Mouse (Mus musculus) heart, embryonic 16.5 days (tissue): Measurements from ENCODE around the gene Tbc1d10c. TPM values are rescaled to one million over a fixed set of nuclear protein-coding genes. Genes with fewer than 3 reads are reported as not detected.
A peak's percentile ranks its signal among the peaks of the same experiment; 100 is the strongest.

Experiments used
- ATAC-seq: fragments of 200-750 bp; cut with Nextera tagmentation; replicated peaks from 2 replicates; pipeline ENCODE4 v1.8.0; 2017; ENCODE audit warnings: moderate number of reproducible peaks; ENCODE audit not compliant: insufficient read depth, low FRiP score; ENCODE audit errors: extremely low read depth
- H3K27ac ChIP-seq: fragments of 300-500 bp; sonication (generic); 2 replicates; pipeline ENCODE4 v1.5.1; 2014; ENCODE audit warnings: mild to moderate bottlenecking, low read length, control low read depth, moderate library complexity
- H3K27me3 ChIP-seq: fragments of 300-500 bp; sonication (generic); 2 replicates; pipeline ENCODE4 v1.6.1; 2014; ENCODE audit warnings: low read length, mixed read lengths; ENCODE audit not compliant: control insufficient read depth, insufficient read depth
- H3K36me3 ChIP-seq: fragments of 300-500 bp; sonication (generic); 2 replicates; pipeline ENCODE4 v1.6.1; 2014; ENCODE audit not compliant: control insufficient read depth, insufficient read depth
- H3K4me1 ChIP-seq: fragments of 300-500 bp; sonication (generic); 2 replicates; pipeline ENCODE4 v1.6.1; 2014; ENCODE audit warnings: low read length, mixed read lengths; ENCODE audit not compliant: control insufficient read depth, insufficient read depth
- H3K4me2 ChIP-seq: fragments of 300-500 bp; sonication (generic); 2 replicates; pipeline ENCODE4 v1.6.1; 2014; ENCODE audit warnings: low read depth, mild to moderate bottlenecking, control low read depth, low read length
- H3K4me3 ChIP-seq: fragments of 300-500 bp; sonication (generic); 2 replicates; pipeline ENCODE4 v1.5.1; 2014; ENCODE audit warnings: mild to moderate bottlenecking, control low read depth, low read length
- H3K9ac ChIP-seq: fragments of 300-500 bp; sonication (generic); 2 replicates; pipeline ENCODE4 v1.6.1; 2014; ENCODE audit warnings: low read length, control low read depth
- H3K9me3 ChIP-seq: fragments of 300-500 bp; sonication (generic); replicated peaks from 2 replicates; pipeline ENCODE4 v1.6.1; 2016; ENCODE audit warnings: low read length; ENCODE audit not compliant: control insufficient read depth
- WGBS: fragments of 180-500 bp; shearing (Covaris S2); extraction: QIAGEN DNeasy Blood & Tissue Kit; methylation state at CpG from one replicate; pipeline ENCODE4 v1.1.7; 2014; 5-methylcytosine and 5-hydroxymethylcytosine counted together
- polyA plus RNA-seq: library from polyadenylated mRNA; unstranded; fragments of >200 nt; fragmentation: Nextera tagmentation; extraction: Ambion mirVana; gene quantifications from 2 replicates; pipeline ENCODE4 v1.2.1, GENCODE M21; 2015

Gene Tbc1d10c
- polyA plus RNA-seq, 1 experiment from 2014 or later = 26.5 TPM

GRCm38 (mm10) chr19:4228891-4229290 lies 37.8 kb upstream of the Tbc1d10c start:
- Histone ChIP-seq H3K27ac (no peak overlapping the region), H3K9me3 (no peaks in the 10 kb centered on the region), H3K4me2 (no peak overlapping the region), H3K9ac (no peak overlapping the region), H3K27me3 (peaks cover 5% of the 10 kb centered on the region; the same call in 1 of the 2 replicates), H3K36me3 (no peaks in the 10 kb centered on the region), H3K4me1 (peaks cover 8% of the 10 kb centered on the region), H3K4me3 (no peak overlapping the region)
- ATAC-seq = no peak
- WGBS = 71% methylated on average over 4 of the region's 4 CpGs

GRCm38 (mm10) chr19:4227894-4228678 lies 37.0 kb upstream of the Tbc1d10c start:
- H3K4me1 ChIP-seq = peaks cover 8% of the 10 kb centered on the region
- WGBS = 12% methylated on average over 8 of the region's 8 CpGs
- no peak overlapping the region; the same call in 1 of the 2 replicates for H3K9ac ChIP-seq
- ATAC-seq = no peak
- peaks cover 5% of the 10 kb centered on the region; the same call in 1 of the 2 replicates for H3K27me3 ChIP-seq
- H3K4me3 ChIP-seq = no peak overlapping the region
- no peak overlapping the region for H3K4me2 ChIP-seq
- H3K27ac ChIP-seq = no peak overlapping the region
- no peaks in the 10 kb centered on the region for H3K9me3 ChIP-seq
- no peaks in the 10 kb centered on the region for H3K36me3 ChIP-seq

- 50% methylated on average over 5 of the region's 5 CpGs for WGBS
- no peak for ATAC-seq
- H3K4me1 ChIP-seq = peaks cover 8% of the 10 kb centered on the region
- H3K9ac ChIP-seq = no peak overlapping the region
- H3K27me3 ChIP-seq = peaks cover 7% of the 10 kb centered on the region; the same call in 1 of the 2 replicates
- H3K4me3 ChIP-seq = no peak overlapping the region
- no peaks in the 10 kb centered on the region for H3K9me3 ChIP-seq
- no peak overlapping the region for H3K4me2 ChIP-seq
- H3K27ac ChIP-seq = no peak overlapping the region
- no peaks in the 10 kb centered on the region for H3K36me3 ChIP-seq
Measured at GRCm38 (mm10) chr19:4227446-4227845, 36.4 kb upstream of the Tbc1d10c start.

- WGBS = 82% methylated on average over 7 of the region's 7 CpGs
- no peak for ATAC-seq
- H3K9ac ChIP-seq = no peak overlapping the region
- no peaks in the 10 kb centered on the region for H3K9me3 ChIP-seq
- H3K4me1 ChIP-seq = peaks cover 5% of the 10 kb centered on the region
- no peak overlapping the region for H3K27ac ChIP-seq
- no peak overlapping the region for H3K4me2 ChIP-seq
- peaks cover 9% of the 10 kb centered on the region; the same call in 1 of the 2 replicates for H3K27me3 ChIP-seq
- H3K36me3 ChIP-seq = no peaks in the 10 kb centered on the region
- no peak overlapping the region for H3K4me3 ChIP-seq
Measured at GRCm38 (mm10) chr19:4226779-4227178, 35.7 kb upstream of the Tbc1d10c start.

GRCm38 (mm10) chr19:4222165-4222564 lies 31.1 kb upstream of the Tbc1d10c start:
- H3K4me1 ChIP-seq = peaks cover 15% of the 10 kb centered on the region
- ATAC-seq = no peak
- no peak overlapping the region for H3K4me3 ChIP-seq
- H3K27me3 ChIP-seq = peaks cover 9% of the 10 kb centered on the region; the same call in 1 of the 2 replicates
- WGBS = 67% methylated on average over 11 of the region's 11 CpGs
- H3K4me2 ChIP-seq = no peak overlapping the region
- H3K9me3 ChIP-seq = no peaks in the 10 kb centered on the region
- no peak overlapping the region for H3K27ac ChIP-seq
- no peak overlapping the region for H3K9ac ChIP-seq
- no peaks in the 10 kb centered on the region for H3K36me3 ChIP-seq

- no peak overlapping the region for H3K4me3 ChIP-seq
- H3K9ac ChIP-seq = peak overlapping the region; percentile 32; the same call in 1 of the 2 replicates
- no peaks in the 10 kb centered on the region for H3K36me3 ChIP-seq
- WGBS = 31% methylated on average over 13 of the region's 14 CpGs
- H3K4me2 ChIP-seq = peak overlapping the region; percentile 28; the same call in 1 of the 2 replicates
- no peak for ATAC-seq
- peaks cover 12% of the 10 kb centered on the region for H3K27me3 ChIP-seq
- peaks cover 17% of the 10 kb centered on the region for H3K4me1 ChIP-seq
- no peaks in the 10 kb centered on the region for H3K9me3 ChIP-seq
- peak overlapping the region; percentile 62 for H3K27ac ChIP-seq
Measured at GRCm38 (mm10) chr19:4220957-4221743, 30.1 kb upstream of the Tbc1d10c start.

- Histone ChIP-seq H3K4me3 (no peak overlapping the region), H3K9me3 (no peaks in the 10 kb centered on the region), H3K27me3 (peaks cover 14% of the 10 kb centered on the region), H3K4me2 (no peak overlapping the region), H3K27ac (peak overlapping the region; percentile 62), H3K9ac (no peak overlapping the region), H3K36me3 (no peaks in the 10 kb centered on the region), H3K4me1 (peaks cover 20% of the 10 kb centered on the region)
- no peak for ATAC-seq
- 41% methylated on average over 4 of the region's 4 CpGs for WGBS
Measured at GRCm38 (mm10) chr19:4220416-4220815, 29.3 kb upstream of the Tbc1d10c start.

GRCm38 (mm10) chr19:4219943-4220342 lies 28.9 kb upstream of the Tbc1d10c start:
- 74% methylated on average over 6 of the region's 6 CpGs for WGBS
- no peak overlapping the region for H3K4me2 ChIP-seq
- no peak for ATAC-seq
- H3K27ac ChIP-seq = no peak overlapping the region
- H3K9me3 ChIP-seq = no peaks in the 10 kb centered on the region
- peaks cover 17% of the 10 kb centered on the region for H3K27me3 ChIP-seq
- H3K4me1 ChIP-seq = peaks cover 22% of the 10 kb centered on the region
- no peaks in the 10 kb centered on the region for H3K36me3 ChIP-seq
- no peak overlapping the region for H3K4me3 ChIP-seq
- no peak overlapping the region for H3K9ac ChIP-seq

GRCm38 (mm10) chr19:4218784-4219183 lies 27.7 kb upstream of the Tbc1d10c start:
- H3K9ac ChIP-seq = no peak overlapping the region
- H3K27ac ChIP-seq = no peak overlapping the region
- H3K4me3 ChIP-seq = no peak overlapping the region
- H3K4me1 ChIP-seq = peaks cover 25% of the 10 kb centered on the region
- H3K27me3 ChIP-seq = peaks cover 20% of the 10 kb centered on the region
- no peak overlapping the region for H3K4me2 ChIP-seq
- 76% methylated on average over 1 of the region's 1 CpGs for WGBS
- no peaks in the 10 kb centered on the region for H3K36me3 ChIP-seq
- no peaks in the 10 kb centered on the region for H3K9me3 ChIP-seq
- no peak for ATAC-seq
